Mouse (Mus musculus): Measurements from ENCODE around the gene Clip2.

Gene Clip2

DNA sequence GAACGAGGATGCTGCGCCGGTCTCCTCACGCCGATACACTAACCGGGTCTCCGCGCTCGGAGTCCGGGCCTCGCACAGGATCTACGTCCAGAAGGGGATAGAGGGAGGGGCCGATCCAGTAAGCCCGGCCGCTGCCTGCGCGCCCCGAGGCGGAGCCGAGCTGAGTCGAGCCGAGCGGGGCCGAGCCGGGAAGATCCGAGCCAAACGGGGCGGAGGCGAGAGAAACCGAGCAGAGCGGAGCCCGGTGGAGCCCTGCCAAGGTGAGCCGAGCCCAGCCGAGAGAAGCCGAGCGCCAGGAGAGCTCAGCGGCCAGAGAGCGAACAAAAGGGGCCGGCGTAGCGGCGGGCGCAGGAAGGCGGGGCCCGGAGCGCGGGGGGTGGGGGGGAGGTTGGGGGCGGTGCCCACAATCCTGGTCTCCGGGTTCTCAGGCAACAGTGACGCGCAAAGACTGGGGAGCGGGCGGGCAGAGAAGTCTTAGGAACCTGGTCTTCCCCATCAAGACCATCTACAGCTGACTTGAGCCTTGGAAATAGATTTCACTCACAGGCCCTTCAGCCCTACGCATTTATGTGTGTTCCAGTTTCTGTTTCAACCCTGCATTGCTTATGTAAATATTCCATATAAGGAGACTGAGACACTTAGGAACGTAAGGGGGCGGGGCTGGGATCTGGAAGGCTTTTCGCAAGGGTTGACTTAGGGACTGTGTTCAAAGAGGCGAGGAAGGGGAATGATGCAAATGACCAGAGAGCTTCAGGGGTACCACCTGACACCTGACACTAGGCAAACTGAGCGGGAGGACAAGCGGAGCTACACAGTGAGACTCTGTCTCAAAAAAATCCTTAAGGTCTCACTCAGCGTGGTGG is at the start of gene Clip2:
Clip2 (minus strand) TSS at position 325 of the 863 bp plus-strand sequence.
- DNase-seq (ENCODE audit: low read depth, low spot score): peak; percentile 95

DNA sequence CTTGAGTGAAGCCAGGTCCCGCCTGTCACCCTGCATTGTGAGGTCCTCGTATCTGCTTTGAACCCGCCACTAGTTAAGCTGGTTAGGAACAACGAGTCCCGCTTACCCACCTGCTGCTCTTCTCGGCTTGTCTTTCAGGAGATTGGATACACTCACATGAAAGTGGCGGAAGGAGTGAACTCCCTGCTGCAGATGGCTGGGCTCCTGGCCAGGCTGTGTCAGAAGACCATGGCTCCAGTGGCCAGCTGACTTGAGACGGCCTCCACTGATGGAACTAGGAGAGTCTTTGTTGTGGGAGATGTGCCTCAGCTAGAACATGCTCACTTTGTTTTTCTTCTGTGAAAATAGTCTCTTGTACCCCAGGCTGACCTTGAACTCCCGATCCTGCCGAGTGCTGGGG is 45.5 kb upstream of the Clip2 start:
- DNase-seq (ENCODE audit: low read depth, low spot score): no peak

DNA sequence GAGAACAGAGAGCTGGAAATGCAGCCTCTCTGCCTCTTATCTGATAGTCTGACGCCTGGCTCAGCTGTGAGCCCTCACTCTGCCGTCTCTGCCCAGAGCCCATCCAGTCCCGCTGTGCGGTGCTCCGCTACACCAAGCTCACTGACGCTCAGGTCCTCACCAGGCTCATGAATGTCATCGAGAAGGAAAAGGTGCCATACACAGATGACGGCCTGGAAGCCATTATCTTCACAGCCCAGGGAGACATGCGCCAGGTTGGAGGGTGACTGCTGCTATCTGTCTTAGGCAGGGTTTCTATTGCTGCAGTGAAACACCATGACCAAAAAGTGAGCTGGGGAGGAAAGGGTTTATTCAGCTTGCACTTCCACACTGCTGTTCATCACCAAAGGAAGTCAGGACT is 40.9 kb upstream of the Clip2 start:
- no peak for DNase-seq (ENCODE audit: low read depth, low spot score)

DNA sequence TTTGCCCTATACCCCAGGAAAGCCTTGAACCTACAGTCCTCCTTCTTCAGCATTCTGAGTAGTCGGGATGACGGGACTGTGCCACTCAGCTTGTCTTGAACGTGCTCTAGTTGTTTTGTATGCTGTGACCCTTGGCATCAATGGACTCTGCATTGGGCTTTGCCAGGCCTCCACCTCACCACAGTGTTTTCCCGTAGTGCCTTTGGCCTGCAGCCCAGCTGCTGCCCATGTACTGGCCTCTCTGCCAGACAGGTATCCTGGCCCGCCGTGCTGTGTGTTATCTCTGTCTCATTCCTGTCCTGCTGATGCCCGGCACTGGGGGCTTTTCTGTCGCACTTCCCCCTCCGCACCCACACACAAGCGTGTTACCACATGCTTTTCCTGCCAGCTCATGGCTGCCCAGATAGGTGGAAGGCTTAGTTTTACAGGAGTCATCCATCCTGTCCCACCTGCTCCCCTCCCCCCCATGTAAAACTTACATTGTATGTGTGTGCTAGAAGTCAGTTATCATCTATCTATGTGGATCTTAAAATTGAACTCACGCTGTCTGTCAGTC is 39.9 kb upstream of the Clip2 start:
- no peak for DNase-seq (ENCODE audit: low read depth, low spot score)

DNA sequence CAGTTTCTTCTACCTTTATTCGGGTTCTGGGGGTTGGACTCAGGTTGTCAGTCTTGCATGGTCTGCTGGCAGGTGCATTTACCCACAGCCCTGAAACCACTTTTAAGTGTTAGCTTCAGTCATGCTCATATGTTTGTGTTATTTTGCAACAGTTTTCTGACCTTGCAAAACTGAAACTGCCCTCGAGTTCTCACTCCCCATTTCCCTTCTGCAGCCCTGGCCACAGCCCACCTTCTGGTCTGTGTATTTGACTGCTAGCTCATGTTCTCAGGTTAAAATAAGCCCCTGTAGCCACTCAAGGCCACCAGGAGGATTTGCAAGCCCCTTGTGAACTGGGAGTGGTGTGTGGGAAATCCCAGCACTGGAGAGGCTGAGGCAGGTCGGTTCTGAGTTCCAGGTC is 37.7 kb upstream of the Clip2 start:
- no peak for DNase-seq (ENCODE audit: low read depth, low spot score)

DNA sequence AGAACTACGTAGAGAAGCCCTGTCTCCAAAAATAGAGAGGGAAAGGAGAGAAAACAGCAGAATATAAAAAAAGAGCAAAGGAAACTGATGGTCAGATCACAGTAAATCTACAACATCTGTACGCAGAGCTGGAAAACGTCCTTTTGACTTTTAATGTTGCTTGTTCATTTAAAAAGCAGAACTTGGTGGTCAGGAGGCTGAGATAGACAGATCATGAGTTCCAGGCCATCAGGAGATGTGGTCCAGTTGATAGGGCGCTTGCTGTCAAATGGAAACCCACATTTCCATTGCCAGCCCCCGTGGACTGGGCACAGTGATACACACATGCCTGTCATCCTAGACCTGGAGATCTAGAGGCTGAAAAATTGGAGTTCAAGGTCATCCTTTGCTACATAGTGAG is 32.6 kb upstream of the Clip2 start:
- DNase-seq (ENCODE audit: low read depth, low spot score): no peak

DNA sequence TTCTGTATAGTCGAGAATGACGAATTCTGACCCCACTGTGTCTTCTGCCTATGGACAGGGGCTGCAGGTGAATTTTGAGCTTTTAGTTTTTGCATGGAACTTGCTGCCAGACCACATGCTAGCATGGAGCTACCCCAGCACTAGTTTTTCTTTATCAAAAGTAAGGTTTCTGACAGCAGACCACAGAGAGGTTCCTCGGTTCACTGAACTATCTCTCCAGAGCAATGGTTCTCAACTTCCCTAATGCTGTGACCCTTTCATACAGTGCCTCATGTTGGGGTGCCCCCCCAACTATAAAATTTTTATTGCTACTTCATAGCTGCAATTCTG is 31.6 kb upstream of the Clip2 start:
- no peak for DNase-seq (ENCODE audit: low read depth, low spot score)

DNA sequence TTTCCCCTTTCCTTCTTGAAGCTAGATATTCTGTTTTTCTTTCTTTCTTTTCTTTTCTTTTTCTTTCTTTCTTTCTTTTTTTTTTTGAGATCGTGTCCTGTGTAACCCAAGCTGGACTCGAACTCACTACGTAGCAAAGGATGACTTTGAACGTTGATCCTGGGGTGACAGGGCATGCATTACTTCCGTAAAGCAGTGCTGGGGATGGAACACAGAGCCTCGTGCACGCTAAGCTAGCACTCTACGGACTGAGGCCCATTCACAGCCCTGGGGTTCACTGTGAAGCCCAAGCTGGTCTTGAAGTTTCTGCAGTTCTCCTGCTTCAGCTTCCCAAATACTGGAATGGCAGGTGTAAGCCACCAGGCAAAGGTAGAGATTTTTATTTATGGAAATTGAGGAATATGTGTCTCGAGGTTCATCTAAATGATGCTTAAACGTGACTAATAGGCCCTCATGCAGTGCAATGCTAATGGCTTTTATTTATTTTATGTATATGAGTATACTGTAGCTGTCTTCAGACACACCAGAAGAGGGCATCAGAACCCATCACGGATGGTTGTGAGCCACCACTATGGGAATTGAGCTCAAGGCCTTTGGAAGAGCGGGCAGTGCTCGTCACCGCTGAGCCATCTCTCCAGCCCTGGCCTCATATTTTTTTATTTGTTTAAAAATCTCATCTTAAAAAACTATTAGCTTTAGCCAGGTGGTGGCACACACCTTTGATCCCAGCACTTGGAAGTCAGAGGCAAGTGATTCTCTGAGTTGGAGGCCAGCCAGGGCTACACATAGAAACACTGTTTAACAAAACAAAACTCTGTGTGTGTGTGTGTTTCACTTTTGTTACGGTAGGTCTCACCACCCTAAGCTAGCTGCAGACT is 31.0 kb upstream of the Clip2 start:
- peak; percentile 37 for DNase-seq (ENCODE audit: low read depth, low spot score)

DNA sequence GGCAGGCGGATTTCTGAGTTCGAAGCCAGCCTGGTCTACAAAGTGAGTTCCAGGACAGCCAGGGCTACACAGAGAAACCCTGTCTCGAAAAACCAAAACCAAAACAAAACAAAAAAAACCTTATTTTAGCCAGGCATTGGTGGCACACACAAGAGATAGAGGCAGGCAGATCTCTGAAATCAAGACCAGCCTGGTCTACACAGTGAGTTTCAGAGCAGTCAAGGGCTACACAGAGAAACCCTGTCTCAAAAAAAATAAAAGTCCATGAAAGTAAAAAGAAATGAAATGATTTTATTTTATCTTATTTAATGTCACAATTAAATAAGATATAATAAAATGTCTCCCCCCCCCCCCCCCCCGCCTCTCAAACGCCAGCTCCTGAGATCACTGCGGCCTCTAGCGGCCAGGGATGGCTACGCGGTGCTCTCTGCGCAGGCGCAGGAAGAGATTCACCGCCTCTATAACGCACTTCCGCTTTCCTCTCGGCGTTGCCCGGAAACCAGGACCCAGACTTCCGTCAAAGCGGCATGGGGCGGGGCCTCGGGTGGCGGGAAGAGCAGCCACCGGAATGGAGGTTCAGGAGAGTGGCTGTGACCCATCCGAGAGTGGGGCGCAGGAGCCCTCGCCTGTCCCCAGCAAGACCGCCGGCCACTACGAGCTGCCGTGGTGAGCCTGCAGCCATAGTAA is 30.1 kb upstream of the Clip2 start:
- DNase-seq (ENCODE audit: low read depth, low spot score): peak; percentile 99

DNA sequence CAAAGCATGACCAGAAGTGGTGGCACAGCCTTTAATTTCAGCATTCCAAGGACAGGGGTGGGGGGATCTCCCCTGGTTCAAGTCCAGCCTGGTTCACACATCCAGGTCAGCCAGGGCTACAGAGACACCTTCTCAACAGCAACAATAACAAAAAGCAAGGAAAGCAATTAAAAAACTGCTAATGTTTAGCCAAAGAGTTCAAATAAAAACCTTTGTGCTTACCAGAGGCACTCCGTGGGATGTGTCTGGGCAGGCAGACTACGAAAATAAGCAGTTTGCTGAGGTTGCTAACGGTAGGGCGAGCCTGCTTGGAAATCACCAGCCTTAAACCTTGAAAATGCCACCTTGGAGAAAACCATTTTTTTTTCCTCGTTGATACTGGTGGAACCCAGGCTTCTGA is 28.9 kb upstream of the Clip2 start, which contains the start of gene Rfc2:
Rfc2 (plus strand) TSS at position 221 of the 400 bp plus-strand sequence.
- no peak for DNase-seq (ENCODE audit: low read depth, low spot score)

DNA sequence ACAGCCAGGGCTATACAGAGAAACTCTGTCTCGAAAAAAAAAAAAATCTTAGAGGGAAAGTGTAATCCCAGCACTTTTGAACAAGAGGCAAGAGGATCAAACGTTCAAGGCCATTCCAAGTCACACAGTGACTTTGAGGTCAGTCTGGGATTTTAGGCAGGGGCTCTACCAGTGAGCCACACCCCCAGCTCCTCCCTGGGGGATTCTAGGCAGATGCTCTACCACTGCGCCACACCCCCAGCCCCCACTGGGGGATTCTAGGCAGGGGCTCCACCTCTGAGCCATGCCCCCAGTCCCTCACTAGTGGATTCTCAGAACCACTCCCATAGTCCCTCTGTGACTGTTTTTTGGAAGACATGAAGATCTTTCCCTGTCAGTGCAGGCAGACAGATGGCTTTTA is 26.9 kb upstream of the Clip2 start:
- DNase-seq (ENCODE audit: low read depth, low spot score): no peak

DNA sequence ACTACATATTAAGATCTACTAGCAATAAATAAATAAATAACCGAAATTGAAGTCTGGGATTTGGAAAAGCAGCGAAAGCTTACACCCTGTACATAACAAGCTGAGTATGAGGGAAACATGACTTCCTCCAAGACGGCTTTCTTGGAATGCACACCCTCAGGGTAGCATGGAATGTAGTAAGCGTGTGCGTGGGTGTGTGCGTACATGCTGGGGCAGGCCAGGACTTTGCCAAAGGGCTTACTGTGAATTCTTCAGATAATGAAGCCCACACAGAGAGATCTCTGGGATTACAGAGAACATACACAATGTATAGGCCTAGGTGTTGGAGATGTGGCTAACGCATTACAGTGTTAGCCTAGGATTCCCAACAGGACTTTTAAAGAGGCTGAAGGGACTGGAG is 25.3 kb upstream of the Clip2 start:
- no peak for DNase-seq (ENCODE audit: low read depth, low spot score)

DNA sequence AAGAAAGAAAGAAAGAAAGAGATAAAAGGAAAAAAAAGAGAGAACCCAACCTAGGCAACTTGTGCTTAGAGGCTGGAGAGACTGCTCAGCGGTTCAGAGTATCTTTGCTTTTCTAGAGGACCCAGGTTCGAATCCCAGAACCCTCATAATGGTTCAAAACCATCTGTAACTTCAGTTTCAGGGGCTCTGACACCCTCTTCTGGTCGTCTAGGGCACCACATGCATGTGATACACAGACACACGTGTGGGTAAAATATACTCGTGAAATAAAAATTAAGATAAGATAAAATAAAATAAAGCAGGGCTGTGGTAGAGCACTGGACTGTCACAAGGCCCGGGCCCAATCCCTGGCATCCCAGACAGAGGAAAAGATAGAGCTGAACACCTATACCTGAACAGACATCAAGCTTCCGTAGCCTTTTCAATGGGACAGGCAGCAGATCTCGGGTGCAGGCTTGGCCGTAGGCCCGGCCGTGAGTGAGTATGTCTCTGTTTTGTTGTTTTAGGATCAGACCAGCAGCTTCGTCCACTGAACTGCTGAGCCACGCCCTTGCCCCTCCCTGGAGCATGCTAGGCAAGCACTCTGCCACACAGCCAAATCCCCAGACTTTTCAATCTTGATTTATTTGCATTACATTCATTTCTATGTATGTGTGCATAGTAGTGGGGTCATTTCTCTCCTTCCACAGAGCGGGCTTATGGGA is 24.4 kb upstream of the Clip2 start:
- peak; percentile 10 for DNase-seq (ENCODE audit: low read depth, low spot score)

DNA sequence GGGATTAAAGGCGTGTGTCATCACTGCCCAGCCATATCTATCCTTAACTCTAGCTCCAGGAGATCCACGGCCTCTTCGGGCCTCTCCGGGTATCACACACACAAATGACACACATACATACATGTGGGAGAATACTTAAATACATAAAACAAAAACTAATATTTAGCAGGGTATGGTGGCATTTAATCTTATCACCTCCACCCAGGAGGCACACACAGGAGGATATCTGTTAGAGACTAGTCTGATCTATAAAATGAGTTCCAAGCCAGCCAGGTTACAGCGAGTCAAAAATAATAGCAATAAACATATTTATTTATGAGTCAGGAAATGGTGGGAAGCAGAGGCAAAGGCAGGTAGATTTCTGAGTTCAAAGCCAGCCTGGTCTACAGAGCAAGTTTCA is 23.6 kb upstream of the Clip2 start:
- no peak for DNase-seq (ENCODE audit: low read depth, low spot score)

DNA sequence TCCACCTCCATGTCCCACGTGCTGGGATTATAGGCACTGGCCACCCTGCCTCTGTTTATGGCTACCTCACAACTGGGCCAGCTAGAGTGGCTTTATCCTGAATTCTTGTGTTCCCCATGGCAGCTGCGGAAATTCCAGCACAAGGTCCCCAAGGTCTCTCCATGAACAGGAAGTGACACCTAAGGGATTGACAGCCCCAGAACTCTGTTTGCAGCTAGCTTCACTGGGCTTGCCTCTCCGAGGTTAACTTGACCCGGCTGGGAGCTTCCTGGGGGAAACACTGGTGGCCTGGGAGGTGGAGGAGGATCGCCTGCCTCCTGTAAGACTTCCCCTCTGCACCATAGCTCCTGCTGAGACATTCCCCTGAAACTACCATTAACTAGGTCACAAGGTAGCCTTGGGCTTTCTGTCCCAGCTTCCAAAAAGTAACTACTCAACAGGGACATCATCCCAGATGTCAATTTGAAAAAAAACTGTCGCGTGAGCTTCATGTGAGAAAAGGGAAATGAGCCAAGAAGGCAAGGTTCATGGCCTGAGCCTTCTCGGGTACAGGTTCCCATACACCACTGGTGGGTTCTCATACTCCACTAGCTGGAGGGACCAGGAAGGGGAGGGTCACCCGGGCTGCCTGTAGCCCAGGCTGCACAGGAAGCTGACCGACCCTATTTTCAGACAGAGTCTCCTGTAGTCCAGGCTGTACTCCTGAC is 20.4 kb upstream of the Clip2 start:
- DNase-seq (ENCODE audit: low read depth, low spot score): no peak

DNA sequence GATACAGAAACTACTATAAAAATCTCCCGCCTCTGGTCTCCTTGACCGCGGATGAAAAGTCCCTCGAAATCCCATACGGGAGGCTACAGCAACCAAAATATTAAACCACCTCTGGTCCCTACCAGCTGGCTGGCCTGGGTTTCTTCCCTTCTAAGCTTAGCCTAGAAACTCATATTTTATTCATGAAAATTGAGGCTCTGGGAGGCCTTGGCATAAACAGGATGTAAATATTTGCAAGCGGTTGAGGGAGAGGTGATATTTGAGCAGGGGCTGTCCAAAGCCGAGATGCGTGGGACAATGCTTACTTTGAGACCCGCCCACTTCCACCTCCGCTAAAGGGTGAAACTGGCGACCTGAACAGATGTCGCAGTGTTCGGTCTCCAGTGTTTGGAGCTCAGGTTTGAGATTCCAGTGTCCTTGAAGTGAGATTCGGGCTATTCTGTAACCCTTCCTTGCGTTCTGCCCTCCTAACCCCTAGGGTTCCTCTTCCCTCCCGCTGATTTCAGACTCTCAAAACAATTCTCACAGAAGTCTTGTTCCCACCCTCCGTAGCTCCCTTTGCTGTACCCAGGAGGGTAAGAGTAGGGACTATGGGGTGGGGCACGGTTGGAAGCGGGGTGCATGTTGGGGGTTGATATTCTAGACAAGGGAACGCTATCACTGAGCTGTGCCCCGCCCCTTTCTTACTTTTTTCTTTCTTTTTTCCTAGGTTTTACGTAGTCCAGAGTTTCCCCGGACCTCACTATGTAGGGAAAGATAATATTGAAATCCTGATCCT is 19.7 kb upstream of the Clip2 start:
- peak; percentile 72 for DNase-seq (ENCODE audit: low read depth, low spot score)

DNA sequence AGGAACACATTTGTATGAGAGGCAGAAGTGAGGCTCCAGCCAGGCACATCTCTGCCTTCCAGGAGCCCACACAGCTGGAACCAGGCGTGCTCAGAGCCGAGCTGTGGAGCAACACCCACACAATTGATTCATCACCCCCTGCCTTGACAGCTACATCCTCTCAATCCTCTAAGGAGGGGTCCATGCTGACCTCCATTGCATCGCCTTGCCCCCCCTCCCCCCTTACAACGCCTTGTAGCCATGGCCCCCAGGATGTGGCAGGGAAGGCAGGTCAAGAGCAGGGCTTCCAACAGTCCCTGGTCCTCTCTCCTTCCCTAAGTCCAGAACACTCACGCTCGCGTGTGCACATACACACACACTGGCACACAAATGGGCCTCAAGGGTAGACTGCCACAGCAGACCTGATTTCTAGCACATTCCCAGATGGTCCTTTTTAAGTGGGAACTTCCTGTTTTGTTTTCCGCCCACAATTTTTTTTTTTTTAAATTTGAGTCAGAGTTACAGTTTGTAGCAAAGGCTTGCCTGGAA is 16.8 kb upstream of the Clip2 start:
- no peak for DNase-seq (ENCODE audit: low read depth, low spot score)

DNA sequence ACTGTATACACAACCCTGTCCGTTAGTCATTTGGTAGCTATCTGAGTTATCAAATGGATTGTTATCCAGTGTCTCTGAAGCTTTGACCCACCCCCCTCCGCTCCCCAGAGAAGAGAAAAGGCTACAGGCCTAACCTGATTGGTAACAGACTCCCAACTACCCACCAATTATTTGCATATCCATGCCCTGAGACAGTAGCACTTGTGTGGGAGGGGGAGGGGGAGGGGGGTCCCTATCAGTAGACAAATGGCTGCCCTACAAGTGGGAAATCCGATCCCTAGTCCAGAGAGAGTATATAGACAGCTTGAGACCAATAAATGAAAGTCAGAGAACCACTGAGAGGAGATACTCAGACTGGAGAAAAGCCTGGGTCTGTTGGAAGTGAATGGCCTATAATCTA is 15.8 kb upstream of the Clip2 start:
- no peak for DNase-seq (ENCODE audit: low read depth, low spot score)

DNA sequence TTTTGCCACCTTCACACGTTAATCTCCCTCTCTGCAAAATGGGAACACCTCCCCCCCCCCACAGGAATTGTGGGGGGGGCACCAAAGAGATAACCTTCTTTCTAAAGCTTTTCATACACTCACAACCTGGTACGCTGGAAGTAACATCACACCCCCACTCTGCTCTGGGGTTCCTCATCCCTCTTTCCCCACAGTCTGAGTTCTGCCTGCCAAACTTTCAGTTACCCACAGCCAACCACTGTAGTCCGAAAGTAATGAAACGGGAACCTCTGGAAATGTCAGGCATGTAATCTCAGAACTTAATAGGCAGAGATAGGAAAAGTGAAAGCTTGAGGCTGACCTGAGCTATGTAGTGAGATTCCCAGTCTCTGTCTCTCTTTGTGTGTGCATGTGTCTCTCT is 15.2 kb upstream of the Clip2 start:
- no peak for DNase-seq (ENCODE audit: low read depth, low spot score)

DNA sequence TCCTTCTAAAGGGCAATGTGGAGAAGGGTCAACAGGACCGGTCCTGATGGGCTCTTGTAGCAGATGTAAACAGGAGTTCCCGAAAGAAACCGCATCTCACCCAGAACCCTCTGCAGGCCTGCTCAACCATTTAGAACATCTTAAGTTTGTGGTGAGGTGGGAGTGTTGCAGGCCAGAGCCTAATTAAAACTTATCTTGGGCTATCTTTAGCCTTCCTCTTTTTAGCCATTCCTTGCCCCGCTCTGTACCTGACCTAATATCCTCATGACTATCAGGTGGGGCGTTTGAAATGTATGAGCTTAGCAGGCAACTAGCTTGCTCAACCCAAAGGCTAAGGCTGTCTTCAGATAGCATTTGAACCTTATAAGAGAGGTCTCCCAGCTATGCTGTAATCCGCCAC is 13.5 kb upstream of the Clip2 start:
- no peak for DNase-seq (ENCODE audit: low read depth, low spot score)

Data from CD4-positive, CD25-positive, alpha-beta regulatory T cell, adult 2 months (primary cell).